ENCODE assay signal across 18 mouse cellular contexts in the genomic region with DNA sequence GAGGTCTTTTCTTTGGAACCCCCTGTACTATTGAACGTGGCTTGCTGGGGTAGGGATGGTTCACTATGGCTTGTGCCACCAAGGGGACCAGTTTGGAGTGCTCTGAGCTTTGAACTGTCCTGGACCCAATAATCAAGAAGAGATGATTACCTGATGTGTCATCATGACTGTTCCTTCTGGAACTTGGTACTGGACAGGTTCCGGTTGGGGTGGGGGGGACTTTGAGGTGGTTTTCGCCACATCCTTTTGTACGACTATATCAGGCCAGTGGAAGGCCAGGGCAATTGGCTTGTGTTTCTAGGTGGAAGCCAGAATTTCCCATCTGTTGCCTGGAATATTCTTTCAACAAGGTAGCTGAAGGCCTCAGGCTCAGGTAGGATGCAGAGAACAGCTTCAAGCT. TPM values are rescaled to one million over a fixed set of nuclear protein-coding genes. Genes with fewer than 3 reads are reported as not detected.
A peak's percentile ranks its signal among the peaks of the same experiment; 100 is the strongest.
DNase-seq lines count a peak whose midpoint lies in the region; ATAC-seq and TF ChIP-seq lines count a peak whose summit lies in the region.
"Had no signal": no experiment of that assay in that cellular context is flagged by ENCODE, and none has a peak within 500 bp of the region (broad histone marks: within the 10 kb centered on the region; RNA-seq: fewer than 3 reads in every experiment).

No protein-coding gene starts in this region.

- 93% methylated on average over 4 of the region's 4 CpGs for WGBS in kidney, embryonic 15.5 days

- no peak overlapping the region for H3K27ac ChIP-seq in kidney, embryonic 15.5 days
- H3K27ac ChIP-seq in MEL (ENCODE audit: control insufficient read depth, low read depth, low read length) = no peak overlapping the region
- no peak overlapping the region for H3K27ac ChIP-seq in layer of hippocampus, adult 2 months
- H3K27ac ChIP-seq: hindbrain, embryonic 15.5 days had no signal

- no peak for TF ChIP-seq EP300 in MEL (IDR thresholded peaks at IDR 0.05; ENCODE audit: low read depth in 1 of 2, low read length in 2 of 2)

- 0 out of 2 replicates have a peak overlapping the region, but pooled peaks have one; percentile 72 for H3K4me2 ChIP-seq in kidney, embryonic 15.5 days
- H3K4me2 ChIP-seq in myocyte (ENCODE audit: low read depth) = no peak overlapping the region

- no peaks in the 10 kb centered on the region for H3K9me3 ChIP-seq in kidney, embryonic 15.5 days (replicated peaks)
- H3K9me3 ChIP-seq in MEL (replicated peaks; ENCODE audit: insufficient read depth, low read length) = no peaks in the 10 kb centered on the region
- H3K9me3 ChIP-seq: embryonic facial prominence, embryonic 15.5 days; G1E; heart, embryonic 12.5 days; hindbrain, embryonic 15.5 days had no signal

- no peak overlapping the region for H3K4me3 ChIP-seq in kidney, embryonic 15.5 days (replicated peaks)
- H3K4me3 ChIP-seq in MEL (ENCODE audit: control insufficient read depth in 1 of 2, insufficient read depth in 1 of 2, low read depth in 2 of 2, low read length in 2 of 2) = no peak overlapping the region
- peak overlapping the region; percentile 17 for H3K4me3 ChIP-seq in myocyte
- H3K4me3 ChIP-seq in layer of hippocampus, adult 2 months = no peak overlapping the region

- TF ChIP-seq RAD21 in MEL (IDR thresholded peaks at IDR 0.05; ENCODE audit: low read depth, low read length) = no peak

- TF ChIP-seq POLR2A in MEL (IDR thresholded peaks at IDR 0.05; ENCODE audit: control insufficient read depth in 1 of 2, insufficient read depth in 1 of 2, low read depth in 1 of 2, low read length in 2 of 2, poor library complexity in 1 of 2) (no peak), myocyte (IDR thresholded peaks at IDR 0.05; ENCODE audit: insufficient read length, low read depth) (no peak)

- TF ChIP-seq CTCF in MEL (IDR thresholded peaks at IDR 0.05 in 2 of 3, conservative IDR thresholded peaks at IDR 0.05 in 1 of 3; ENCODE audit: control insufficient read depth in 1 of 3, insufficient read depth in 1 of 3, low read depth in 2 of 3, low read length in 3 of 3, poor library complexity in 1 of 3, severe bottlenecking in 1 of 3) = no peak
- no peak for TF ChIP-seq CTCF in layer of hippocampus, adult 2 months (conservative IDR thresholded peaks at IDR 0.05)

- H3K79me2 ChIP-seq in MEL (ENCODE audit: control insufficient read depth, insufficient read depth, low read length, poor library complexity) (no peaks in the 10 kb centered on the region; the same call in 1 of the 2 replicates), myocyte (ENCODE audit: control insufficient read depth, insufficient read depth) (no peaks in the 10 kb centered on the region)

- H3K36me3 ChIP-seq in kidney, embryonic 15.5 days = no peaks in the 10 kb centered on the region
- H3K36me3 ChIP-seq in MEL (ENCODE audit: control insufficient read depth in 1 of 2, insufficient read depth in 2 of 2, low read length in 2 of 2) = peaks cover 0 to 22% of the 10 kb centered on the region in 2 experiments; a peak in 2 of 4 replicates
- no peaks in the 10 kb centered on the region for H3K36me3 ChIP-seq in myocyte (ENCODE audit: control insufficient read depth, insufficient read depth)
- H3K36me3 ChIP-seq: embryonic facial prominence, embryonic 15.5 days; G1E; heart, embryonic 12.5 days; hindbrain, embryonic 15.5 days had no signal

- ATAC-seq in kidney, embryonic 15.5 days (replicated peaks; ENCODE audit: low FRiP score) = no peak

- DNase-seq in kidney, postnatal 4 days = no peak
- DNase-seq in 416B (ENCODE audit: low read depth) (peak; percentile 50), MEL (ENCODE audit: low read depth, low spot score) (no peak)
- no peak for DNase-seq in embryo, embryonic 9.5 days (ENCODE audit: extremely low spot score)
- DNase-seq in adrenal gland, adult 2 months = no peak
- no peak for DNase-seq in layer of hippocampus, adult 2 months (ENCODE audit: low spot score in 2 of 2)
- DNase-seq: cerebellum, adult 18-20 months; gastrocnemius, postnatal 10 days; heart, postnatal 36 days; kidney, adult 11 months had no signal

- H3K27me3 ChIP-seq in kidney, embryonic 15.5 days = no peaks in the 10 kb centered on the region
- H3K27me3 ChIP-seq in MEL (ENCODE audit: control insufficient read depth in 1 of 2, insufficient read depth in 2 of 2, low read length in 2 of 2) = no peaks in the 10 kb centered on the region
- no peaks in the 10 kb centered on the region for H3K27me3 ChIP-seq in myocyte (ENCODE audit: control insufficient read depth, insufficient read depth, insufficient read length)
- H3K27me3 ChIP-seq: CH12.LX; embryonic facial prominence, embryonic 15.5 days; heart, embryonic 12.5 days; hindbrain, embryonic 15.5 days; Patski had no signal

- H3K9ac ChIP-seq in kidney, embryonic 15.5 days = no peak overlapping the region
- peak overlapping the region; percentile 81; the same call in 1 of the 2 replicates for H3K9ac ChIP-seq in MEL (ENCODE audit: control insufficient read depth, low read depth, low read length, poor library complexity, severe bottlenecking)

- H3K4me1 ChIP-seq in kidney, embryonic 15.5 days = peaks cover 4% of the 10 kb centered on the region; the same call in 1 of the 2 replicates
- peaks cover 1 to 21% of the 10 kb centered on the region in 2 experiments; a peak in 2 of 4 replicates for H3K4me1 ChIP-seq in MEL (ENCODE audit: control insufficient read depth in 1 of 2, insufficient read depth in 2 of 2, low read length in 2 of 2)
- H3K4me1 ChIP-seq: embryonic facial prominence, embryonic 15.5 days; hindbrain, embryonic 15.5 days had no signal

- H3ac ChIP-seq in myocyte (ENCODE audit: control insufficient read depth, insufficient read length) = no peak overlapping the region

TF ChIP-seq in MEL, 35 proteins besides CTCF, POLR2A, EP300 and RAD21 (continues in another document):
- TF ChIP-seq USF2 (IDR thresholded peaks at IDR 0.05; ENCODE audit: borderline replicate concordance in 1 of 2, insufficient read depth in 1 of 2, low read depth in 1 of 2, low read length in 2 of 2) (no peak), NRF1 (IDR thresholded peaks at IDR 0.05; ENCODE audit: insufficient read depth, low read depth, low read length, poor library complexity, severe bottlenecking) (no peak), MAX (IDR thresholded peaks at IDR 0.05; ENCODE audit: low read length) (no peak), MEF2A (IDR thresholded peaks at IDR 0.05; ENCODE audit: extremely low read depth, insufficient replicate concordance, low read depth, low read length, poor library complexity, severe bottlenecking) (no peak), TAL1 (IDR thresholded peaks at IDR 0.05; ENCODE audit: low read length) (no peak), ZNF384 (IDR thresholded peaks at IDR 0.05; ENCODE audit: low read depth, low read length) (no peak), MYB (IDR thresholded peaks at IDR 0.05; ENCODE audit: low read depth, low read length) (no peak), MAFK (IDR thresholded peaks at IDR 0.05; ENCODE audit: borderline replicate concordance, low read depth, low read length) (no peak), BHLHE40 (IDR thresholded peaks at IDR 0.05; ENCODE audit: borderline replicate concordance, low read depth, low read length) (no peak)

TF ChIP-seq in myocyte, 11 proteins besides CTCF, POLR2A, EP300 and RAD21:
- TF ChIP-seq MYOD1 (IDR thresholded peaks at IDR 0.05; ENCODE audit: control insufficient read depth in 1 of 3, insufficient read length in 2 of 3, low read depth in 2 of 3) (no peak), TCF3 (IDR thresholded peaks at IDR 0.05; ENCODE audit: insufficient read length, low read depth) (no peak), MYOG (IDR thresholded peaks at IDR 0.05; ENCODE audit: control insufficient read depth in 1 of 3, insufficient read depth in 1 of 3, insufficient read length in 2 of 3, low read depth in 2 of 3) (no peak), USF1 (IDR thresholded peaks at IDR 0.05; ENCODE audit: low read depth) (no peak), SRF (IDR thresholded peaks at IDR 0.05; ENCODE audit: control insufficient read depth, insufficient read length, low read depth) (no peak), MAX (IDR thresholded peaks at IDR 0.05; ENCODE audit: low read depth) (no peak), POLR2AphosphoS2 (IDR thresholded peaks at IDR 0.05; ENCODE audit: insufficient read length, low read depth) (no peak), REST (IDR thresholded peaks at IDR 0.05; ENCODE audit: insufficient read depth, insufficient read length) (no peak)

RNA-seq across cellular contexts. Expression of gene Elf4, which starts 0.7 kb away (rescaled TPM):
- polyA plus RNA-seq in kidney, embryonic 15.5 days (2015; fragmentation: Nextera tagmentation; extraction: Ambion mirVana) = 5.3 and 6.3 TPM in 2 replicates
- total RNA-seq in MEL (2012; rRNA removed) = 3.4 and 4.0 TPM in 2 replicates
- polyA plus RNA-seq in MEL (2012; ENCODE audit: insufficient read depth in 1 of 2, insufficient read length in 2 of 2, low read depth in 1 of 2, low replicate concordance in 2 of 2, missing spikeins in 1 of 2) = 10 to 100 TPM in 1 of 2 experiments, not detected in 1; 15.3 TPM
- polyA plus RNA-seq in myocyte (2012; fragmentation: generic; extraction: Trizol) = 7.0 TPM
- total RNA-seq in adrenal gland, adult 2 months (2021) = 10 to 100 TPM in 1 of 2 experiments, 1 to 10 TPM in 1; 8.2 to 19.1 TPM
- 8.1 and 13.5 TPM in 2 replicates for polyA plus RNA-seq in adrenal gland, adult 2 months (2012; rRNA removed)
- under 1 TPM; 0.61 to 0.84 TPM for total RNA-seq in layer of hippocampus, adult 2 months (2021)

RNA-seq across cellular contexts. Expression of gene Aifm1, which starts 49.7 kb away (rescaled TPM):
- polyA plus RNA-seq in kidney, embryonic 15.5 days (2015; fragmentation: Nextera tagmentation; extraction: Ambion mirVana) = 90.7 and 97.2 TPM in 2 replicates
- 69.1 and 76.1 TPM in 2 replicates for total RNA-seq in MEL (2012; rRNA removed)
- 10 to 100 TPM in 1 of 2 experiments, not detected in 1; 99.1 TPM for polyA plus RNA-seq in MEL (2012; ENCODE audit: insufficient read depth in 1 of 2, insufficient read length in 2 of 2, low read depth in 1 of 2, low replicate concordance in 2 of 2, missing spikeins in 1 of 2)
- 33.2 TPM for polyA plus RNA-seq in myocyte (2012; fragmentation: generic; extraction: Trizol)
- 100 to 1,000 TPM; 164 to 181 TPM for total RNA-seq in adrenal gland, adult 2 months (2021)
- polyA plus RNA-seq in adrenal gland, adult 2 months (2012; rRNA removed) = 9.9 and 14.4 TPM in 2 replicates
- total RNA-seq in layer of hippocampus, adult 2 months (2021) = 10 to 100 TPM; 27.8 to 29.0 TPM

RNA-seq across cellular contexts. Expression of gene Rab33a, which starts 55.4 kb away (rescaled TPM):
- 2.3 and 3.6 TPM in 2 replicates for polyA plus RNA-seq in kidney, embryonic 15.5 days (2015; fragmentation: Nextera tagmentation; extraction: Ambion mirVana)
- not detected in 2 replicates for total RNA-seq in MEL (2012; rRNA removed)
- under 1 TPM in 1 of 2 experiments, not detected in 1; 0.46 TPM for polyA plus RNA-seq in MEL (2012; ENCODE audit: insufficient read depth in 1 of 2, insufficient read length in 2 of 2, low read depth in 1 of 2, low replicate concordance in 2 of 2, missing spikeins in 1 of 2)
- polyA plus RNA-seq in myocyte (2012; fragmentation: generic; extraction: Trizol) = 0.13 TPM
- 10 to 100 TPM in 1 of 2 experiments, 1 to 10 TPM in 1; 9.4 to 49.1 TPM for total RNA-seq in adrenal gland, adult 2 months (2021)
- 13.7 and 16.8 TPM in 2 replicates for polyA plus RNA-seq in adrenal gland, adult 2 months (2012; rRNA removed)
- 10 to 100 TPM; 22.1 to 24.3 TPM for total RNA-seq in layer of hippocampus, adult 2 months (2021)
- total RNA-seq: G1E had no signal
